Mouse (Mus musculus) thymus, postnatal 25 days (tissue): ENCODE measurements around the gene Tenm3.
A peak's percentile ranks its signal among the peaks of the same experiment; 100 is the strongest.

Experiments used
- DNase-seq: peaks from one replicate; pipeline ENCODE4 v3.0.0; 2022

Tenm3 gene

GRCm38 (mm10) chr8:48568608-48569007 is 275.1 kb downstream of the Tenm3 start:
- no peak for DNase-seq

GRCm38 (mm10) chr8:48567929-48568607 is 275.7 kb downstream of the Tenm3 start:
- DNase-seq, result no peak

DNA sequence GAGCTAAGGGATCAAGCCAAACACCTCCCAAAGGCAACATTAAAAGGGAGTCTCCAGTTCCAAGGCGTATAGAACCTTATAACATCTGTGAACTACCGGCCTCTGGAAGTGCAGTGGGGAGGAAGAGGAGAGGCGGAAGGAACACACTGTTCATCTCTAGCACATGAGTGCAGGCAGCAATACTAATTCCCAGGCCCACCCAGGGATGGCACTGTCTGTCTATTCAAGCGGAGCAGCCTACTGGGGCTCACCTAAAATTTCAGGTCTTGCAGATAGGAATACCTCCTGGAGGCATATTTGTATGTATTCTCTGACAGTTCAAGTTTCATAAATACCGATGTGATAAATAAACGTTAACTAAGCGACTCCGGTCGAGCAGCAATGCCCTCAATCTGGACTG is 283.5 kb downstream of the Tenm3 start:
- DNase-seq, result no peak

DNA sequence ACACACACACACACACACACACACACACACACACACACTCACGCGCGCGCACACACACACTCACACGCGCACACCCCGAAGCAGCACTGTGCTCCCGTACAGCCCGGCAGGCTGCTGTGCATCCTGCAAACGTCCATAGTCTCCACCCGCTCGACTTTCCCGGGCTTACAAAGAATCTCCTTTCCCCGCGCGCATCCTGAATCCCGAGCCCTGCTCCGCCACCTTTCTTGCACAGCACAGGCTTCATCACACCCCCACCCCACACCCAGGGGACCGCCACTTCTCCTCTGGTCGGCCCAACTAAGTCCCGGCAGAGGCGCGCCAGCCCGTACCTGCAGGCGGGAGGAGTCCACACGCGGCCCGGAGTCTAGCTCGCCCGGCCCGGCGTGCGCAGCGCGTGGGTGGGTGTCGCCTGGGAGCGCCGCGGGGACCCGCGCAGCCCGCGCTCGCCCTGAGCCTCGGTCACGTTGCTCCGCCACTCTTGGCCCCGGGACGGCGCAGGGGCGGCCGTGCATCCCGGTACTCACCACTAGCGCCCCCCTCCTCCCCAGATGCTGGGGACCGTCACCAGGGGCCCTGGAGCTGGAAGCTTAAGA is 288.1 kb downstream of the Tenm3 start:
- no peak for DNase-seq

- DNase-seq, result peak; percentile 9
Observed at GRCm38 (mm10) chr8:48554762-48555545, 288.8 kb downstream of the Tenm3 start.

DNA sequence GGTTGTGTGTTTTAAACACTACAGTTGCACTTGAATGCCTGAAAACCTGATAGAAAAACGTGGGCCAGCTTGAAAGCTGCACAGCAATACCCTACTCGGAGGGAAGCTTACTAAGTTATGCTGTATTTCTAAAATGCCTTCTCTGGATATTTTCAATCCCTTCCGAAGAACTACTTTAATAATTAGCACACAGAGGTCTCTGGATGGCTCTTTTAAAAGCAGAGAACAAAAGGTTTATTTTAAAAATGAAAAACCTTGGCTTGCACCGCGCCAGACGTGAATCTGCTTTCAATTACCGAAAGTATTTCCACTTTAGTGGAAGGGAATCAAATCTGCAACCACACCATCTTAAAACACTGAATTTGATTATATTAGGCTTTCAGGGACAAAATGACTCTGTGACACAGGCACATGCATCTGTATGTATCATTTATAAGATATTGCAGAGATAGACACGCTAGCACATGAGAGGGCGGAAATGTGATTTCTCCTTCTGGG is 289.9 kb downstream of the Tenm3 start:
- no peak for DNase-seq

DNA sequence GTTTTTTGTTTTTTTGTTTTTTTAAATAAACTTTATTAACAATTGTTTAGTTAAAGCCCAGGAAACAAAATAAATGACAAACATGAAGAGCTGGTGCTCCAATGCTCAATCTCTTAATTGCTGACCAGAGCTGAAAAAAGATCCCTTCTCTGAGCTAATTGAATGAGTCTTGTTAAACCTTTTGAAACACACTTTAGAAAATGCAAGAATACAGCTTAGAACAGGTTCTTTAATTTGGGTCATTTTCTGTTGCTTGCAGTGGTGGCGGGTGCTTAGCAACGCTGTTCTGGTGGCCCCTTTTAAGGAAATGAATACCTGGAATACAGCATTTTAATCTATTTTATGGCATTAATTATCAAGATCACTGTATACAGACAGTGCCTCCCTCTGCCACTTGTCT is 291.4 kb downstream of the Tenm3 start:
- DNase-seq, result no peak

- no peak for DNase-seq
Observed at GRCm38 (mm10) chr8:48551370-48551769, 292.4 kb downstream of the Tenm3 start.

GRCm38 (mm10) chr8:48548908-48549307 is 294.8 kb downstream of the Tenm3 start:
- no peak for DNase-seq

DNA sequence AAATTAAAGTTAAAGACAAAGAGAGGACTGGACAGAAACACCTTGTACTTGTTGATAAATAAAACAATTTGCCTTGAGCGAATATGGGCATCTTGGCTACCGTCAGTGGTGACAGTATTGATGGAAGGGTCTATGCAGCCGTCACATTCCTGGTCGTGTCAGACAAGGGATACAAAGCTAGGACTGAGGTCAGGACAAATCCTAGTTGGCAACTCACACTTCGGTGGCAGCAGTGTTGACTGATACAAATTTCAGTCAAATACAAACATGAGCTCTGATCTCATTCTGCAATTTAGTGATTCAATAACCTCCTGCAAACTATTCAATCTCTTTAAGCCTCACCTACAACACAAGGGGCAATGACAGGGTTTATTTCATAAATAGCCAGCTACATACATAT is 298.1 kb downstream of the Tenm3 start:
- no peak for DNase-seq

DNA sequence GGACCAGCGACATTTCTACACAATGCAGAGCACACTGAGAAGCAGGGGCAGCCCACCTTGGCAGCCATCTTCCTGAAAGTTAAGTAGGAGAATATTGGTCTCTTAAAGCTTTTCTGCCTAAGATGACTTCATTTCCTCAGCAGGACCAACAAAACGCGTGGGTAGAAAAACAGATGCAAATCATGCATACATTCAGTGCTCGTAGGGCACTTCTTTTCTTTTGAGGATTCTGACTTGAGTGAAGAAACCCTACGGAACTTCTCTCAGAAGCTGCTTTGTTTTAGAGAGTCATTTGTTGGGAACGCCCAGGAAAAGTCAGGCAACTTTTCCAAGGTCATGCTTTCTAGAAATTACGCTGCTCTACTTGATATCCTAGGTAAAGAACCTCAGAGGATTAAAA is 298.9 kb downstream of the Tenm3 start:
- DNase-seq, result no peak

- no peak for DNase-seq
Observed at GRCm38 (mm10) chr8:48542141-48542540, 301.6 kb downstream of the Tenm3 start.

DNA sequence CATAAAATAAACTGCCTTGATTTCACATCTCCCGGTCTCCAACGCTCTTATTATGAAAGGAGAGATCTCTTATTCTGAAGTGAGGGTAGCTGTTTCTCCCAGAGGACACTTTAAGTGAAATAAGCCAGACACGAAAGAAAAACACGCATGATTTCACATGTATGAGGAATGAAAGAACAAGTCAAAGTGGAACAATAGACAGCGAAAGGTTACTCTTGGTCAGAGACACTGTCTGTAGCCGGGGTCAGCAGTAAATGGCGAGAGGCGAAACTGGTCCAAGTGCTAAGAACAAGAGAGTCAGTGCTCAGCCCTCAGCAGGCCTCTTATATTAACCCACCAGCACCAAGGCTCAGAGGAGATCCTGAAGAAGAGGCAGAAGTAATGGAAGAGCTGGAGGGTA is 302.9 kb downstream of the Tenm3 start:
- DNase-seq, result no peak

GRCm38 (mm10) chr8:48535833-48536232 is 307.9 kb downstream of the Tenm3 start:
- DNase-seq, result no peak

DNA sequence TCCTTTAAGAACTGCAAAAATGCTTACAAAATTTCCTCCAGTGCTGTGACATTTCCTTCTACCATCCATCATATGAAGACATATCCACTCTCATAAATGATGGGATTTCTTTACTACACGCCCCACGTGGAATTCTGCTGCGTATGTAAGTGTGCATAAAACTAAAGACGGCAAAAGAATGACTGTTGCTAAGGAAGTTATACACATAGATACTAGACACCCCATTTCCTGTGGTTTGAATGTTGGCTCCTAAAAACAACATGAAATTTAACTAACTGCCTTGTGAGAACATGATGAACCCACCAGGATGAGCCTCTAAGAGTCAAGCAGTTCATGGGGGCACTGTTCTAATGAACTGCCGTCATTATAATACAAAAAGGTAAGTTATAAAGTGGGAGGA is 312.0 kb downstream of the Tenm3 start:
- no peak for DNase-seq

DNA sequence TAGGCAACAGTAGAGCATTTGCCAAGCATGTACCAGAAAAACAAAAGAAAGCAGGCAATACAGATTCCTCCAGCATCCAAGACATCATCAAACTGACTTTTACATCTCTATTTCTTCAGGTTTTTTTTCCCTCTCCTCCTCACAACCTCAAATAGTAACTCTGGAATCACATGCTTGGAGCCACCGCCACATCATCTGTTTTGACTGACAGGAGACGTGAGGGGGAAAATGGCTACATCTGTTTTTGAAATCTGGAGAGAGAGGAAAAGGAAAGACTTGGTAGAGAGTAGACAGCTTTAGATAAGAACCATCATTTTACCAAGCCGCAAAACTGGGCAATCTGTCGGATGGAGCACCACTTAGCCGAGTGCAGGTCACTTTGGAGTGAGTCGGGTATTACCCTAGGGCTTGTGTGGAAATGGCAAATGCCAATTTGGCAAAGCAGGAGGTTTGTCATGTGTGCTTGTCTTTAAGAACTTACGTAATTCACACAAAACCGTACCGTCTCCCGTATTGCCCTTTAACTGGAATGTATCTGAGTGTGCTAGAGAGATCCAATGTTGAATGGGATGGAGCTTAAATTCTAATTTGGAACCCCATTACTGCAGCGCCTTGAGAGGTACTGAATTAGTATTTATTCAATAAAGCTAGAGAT is 312.7 kb downstream of the Tenm3 start:
- DNase-seq, result no peak

DNA sequence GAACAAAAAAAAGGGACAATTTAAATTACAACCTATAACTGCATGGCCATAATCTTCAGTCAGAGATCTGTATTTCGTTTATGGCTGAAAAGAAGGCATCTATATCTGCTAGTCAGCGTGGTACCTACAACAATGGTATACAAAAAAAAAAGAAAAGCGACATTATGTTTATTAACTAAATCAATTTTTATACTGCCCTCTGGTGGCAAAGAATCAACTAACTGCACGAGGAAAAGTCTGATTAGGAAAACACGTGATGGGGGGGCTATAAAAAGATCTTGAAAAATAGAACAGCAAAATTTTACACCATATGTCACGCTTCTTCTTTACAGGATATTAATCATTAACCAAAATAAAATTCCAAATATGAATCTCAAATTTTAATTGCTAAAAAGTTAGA is 316.3 kb downstream of the Tenm3 start:
- no peak for DNase-seq

- DNase-seq, result no peak
Observed at GRCm38 (mm10) chr8:48522536-48523123, 321.1 kb downstream of the Tenm3 start.

GRCm38 (mm10) chr8:48522004-48522403 is 321.7 kb downstream of the Tenm3 start:
- no peak for DNase-seq

DNA sequence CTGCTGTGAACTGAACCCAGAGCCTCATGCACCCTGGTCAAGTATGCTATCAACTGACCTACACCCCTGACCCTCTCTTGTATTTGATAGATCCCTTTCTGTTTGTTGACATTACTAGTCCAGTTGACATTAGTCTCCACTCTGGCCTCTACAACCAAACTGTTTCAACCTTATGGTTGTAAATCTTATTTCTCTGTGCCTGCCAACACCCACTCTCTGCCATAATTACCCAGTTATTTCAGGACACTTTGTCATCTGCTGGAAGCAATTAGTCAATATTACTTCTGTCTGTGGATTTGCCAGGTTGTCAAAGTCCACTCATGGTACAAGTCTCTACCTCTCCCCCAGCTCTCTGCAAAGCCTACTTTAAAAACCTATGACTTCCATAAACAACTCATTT is 326.3 kb downstream of the Tenm3 start:
- no peak for DNase-seq

- no peak for DNase-seq
Observed at GRCm38 (mm10) chr8:48514230-48514629, 329.5 kb downstream of the Tenm3 start.

- no peak for DNase-seq
Observed at GRCm38 (mm10) chr8:48513801-48514200, 329.9 kb downstream of the Tenm3 start.

GRCm38 (mm10) chr8:48511546-48511945 is 332.2 kb downstream of the Tenm3 start:
- DNase-seq, result no peak
